Mouse (Mus musculus) heart, adult 11 months (tissue): Measurements from ENCODE around the gene Pi4k2b.

Experiments used
- DNase-seq: peaks from one replicate; pipeline ENCODE4 v3.0.0; 2022

Pi4k2b gene

DNA sequence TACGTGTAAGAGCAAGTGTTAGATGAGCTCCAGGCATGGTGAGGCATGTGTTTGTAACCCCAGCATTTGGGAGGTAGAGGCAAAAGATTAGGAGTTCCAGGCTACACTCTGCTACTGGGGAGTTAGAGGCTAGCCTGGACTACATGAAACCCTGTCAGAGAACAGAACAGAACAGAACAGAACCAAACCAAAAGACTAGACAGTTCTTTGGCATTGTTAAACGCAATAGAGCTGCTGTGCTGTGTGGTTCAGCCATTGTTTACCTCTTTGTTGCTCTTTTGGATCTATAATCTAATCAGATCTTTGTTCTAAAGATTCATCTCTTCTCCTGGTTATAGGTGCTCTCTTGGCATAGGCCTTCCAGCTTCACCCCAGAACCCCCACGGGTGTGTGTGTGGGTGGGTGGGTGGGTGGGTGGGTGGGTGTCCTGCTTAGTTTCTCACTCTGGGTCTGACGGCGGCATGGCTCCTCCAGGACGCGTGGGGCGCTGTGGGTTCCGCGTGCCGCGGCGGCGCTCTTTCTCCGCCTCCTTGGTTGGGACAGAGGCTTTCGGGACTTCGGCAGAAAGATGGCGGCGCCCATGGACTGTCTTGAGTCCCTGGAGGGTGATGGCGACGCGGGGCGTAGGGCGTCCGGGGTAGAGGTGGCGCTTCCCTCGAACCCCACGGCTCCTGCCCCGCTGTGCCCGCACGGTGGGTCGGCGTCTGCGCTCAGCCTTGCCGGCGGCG lies 41.3 kb downstream of the Pi4k2b start:
- peak; percentile 98 for DNase-seq

DNA sequence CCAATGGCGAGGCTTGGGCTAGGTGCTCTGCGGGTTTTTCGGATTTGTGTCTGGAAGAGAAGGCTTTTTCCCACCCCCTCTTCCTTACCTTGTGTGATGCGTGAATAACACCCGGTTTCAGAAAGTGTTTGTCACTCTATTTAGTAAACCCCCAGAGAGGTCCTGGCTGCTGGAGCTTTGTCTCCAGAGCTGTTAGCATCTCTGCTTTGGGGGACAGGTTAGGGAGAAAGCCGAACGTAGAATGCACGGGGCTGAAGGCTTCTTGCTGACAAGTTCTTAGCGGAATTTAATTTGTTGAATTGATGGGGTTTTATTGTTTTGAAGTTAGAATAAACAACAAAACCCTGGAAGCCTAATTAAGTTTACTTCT lies 41.9 kb downstream of the Pi4k2b start:
- DNase-seq, result no peak

DNA sequence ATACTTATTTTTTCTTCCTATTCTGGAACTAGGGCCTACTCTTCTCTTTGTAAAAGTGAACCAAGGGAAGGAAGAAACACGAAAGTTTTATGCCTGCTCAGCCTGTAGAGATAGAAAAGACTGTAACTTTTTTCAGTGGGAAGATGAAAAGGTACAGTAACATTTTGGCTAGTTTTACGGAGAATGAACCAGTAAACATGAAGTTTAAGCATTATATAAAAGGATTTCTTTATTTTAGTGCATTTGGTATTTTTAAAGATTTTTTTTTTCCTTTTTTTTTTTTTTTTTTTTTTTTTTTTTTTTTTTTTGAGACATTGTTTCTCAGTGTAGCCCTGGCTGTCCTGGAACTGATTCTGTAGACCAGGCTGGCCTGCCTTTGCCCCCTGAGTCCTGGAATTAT lies 42.6 kb downstream of the Pi4k2b start:
- DNase-seq, result peak; percentile 54

DNA sequence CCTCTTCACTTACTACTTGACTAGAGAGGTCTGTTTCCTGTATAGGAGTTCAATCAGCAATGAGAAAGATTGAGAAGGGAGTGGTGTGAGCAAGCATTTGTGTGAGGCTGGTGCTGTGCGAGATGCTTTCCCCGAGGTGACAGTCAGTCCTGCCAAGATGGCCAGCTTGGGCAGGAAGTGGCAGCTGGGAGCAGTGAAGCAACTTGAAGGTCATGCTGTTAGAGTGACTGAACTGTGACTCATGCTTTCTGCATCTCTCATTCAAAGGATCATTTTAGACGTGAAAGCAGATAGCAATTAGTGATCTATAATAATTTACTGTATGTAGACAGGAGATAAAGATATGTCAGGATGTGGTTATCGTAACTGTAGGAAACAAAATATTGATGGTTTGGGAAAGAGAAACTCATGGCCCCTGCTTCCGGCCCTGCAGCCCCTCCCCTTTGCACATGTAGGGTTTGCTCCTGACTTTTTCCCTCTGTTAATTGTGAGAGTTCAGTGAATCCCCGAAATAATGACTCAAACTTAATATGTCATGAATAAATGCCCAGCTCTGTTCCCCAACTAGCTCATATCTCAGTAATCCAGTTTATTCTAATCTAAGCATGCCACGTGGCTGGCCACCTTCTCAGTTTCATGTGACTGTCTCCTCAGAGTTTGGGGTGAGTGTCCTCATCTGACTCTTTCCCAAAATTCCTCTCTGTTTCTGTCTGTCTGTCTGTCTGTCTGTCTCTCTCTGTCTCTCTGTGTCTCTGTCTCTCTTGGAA lies 45.4 kb downstream of the Pi4k2b start:
- peak; percentile 77 for DNase-seq

DNA sequence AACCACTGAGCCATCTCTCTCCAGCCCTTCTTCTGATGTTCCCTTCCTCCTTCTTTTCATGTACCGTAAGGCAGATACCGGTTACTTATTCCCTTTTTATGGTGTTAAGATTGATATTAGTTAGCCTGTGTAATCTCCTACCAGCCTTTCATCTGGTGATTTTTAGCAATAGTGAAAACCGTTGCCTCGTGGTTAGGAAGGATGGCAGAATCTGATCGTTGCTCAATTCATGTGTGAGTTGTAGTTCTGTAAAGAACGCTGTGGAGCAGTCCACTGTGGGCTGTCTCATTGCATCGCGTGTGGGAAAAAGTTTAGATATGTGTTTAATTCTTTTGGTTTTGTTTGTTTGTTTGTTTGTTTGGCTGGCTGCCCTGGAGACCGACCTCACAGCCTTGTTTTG lies 51.9 kb downstream of the Pi4k2b start:
- peak; percentile 51 for DNase-seq

DNA sequence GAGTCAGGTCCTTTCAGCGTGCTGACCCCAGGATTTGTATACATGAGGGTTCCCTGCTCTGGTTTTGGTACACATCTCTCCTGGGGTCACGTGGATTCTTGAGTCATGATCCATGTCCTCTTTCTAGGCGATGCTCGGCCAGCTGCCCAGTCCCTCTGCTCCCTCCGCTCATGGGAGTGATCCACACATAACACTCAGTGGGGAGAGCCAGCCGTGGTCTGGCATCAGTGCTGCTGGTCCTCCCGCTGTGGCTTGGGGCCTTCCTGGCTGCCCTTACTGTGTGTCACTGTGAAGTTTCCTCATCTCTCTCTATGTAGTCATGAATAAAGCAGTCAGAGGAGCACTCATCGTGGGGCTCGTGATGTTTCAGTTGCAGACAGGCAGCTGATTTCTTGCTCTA lies 52.7 kb downstream of the Pi4k2b start:
- peak; percentile 87 for DNase-seq

DNA sequence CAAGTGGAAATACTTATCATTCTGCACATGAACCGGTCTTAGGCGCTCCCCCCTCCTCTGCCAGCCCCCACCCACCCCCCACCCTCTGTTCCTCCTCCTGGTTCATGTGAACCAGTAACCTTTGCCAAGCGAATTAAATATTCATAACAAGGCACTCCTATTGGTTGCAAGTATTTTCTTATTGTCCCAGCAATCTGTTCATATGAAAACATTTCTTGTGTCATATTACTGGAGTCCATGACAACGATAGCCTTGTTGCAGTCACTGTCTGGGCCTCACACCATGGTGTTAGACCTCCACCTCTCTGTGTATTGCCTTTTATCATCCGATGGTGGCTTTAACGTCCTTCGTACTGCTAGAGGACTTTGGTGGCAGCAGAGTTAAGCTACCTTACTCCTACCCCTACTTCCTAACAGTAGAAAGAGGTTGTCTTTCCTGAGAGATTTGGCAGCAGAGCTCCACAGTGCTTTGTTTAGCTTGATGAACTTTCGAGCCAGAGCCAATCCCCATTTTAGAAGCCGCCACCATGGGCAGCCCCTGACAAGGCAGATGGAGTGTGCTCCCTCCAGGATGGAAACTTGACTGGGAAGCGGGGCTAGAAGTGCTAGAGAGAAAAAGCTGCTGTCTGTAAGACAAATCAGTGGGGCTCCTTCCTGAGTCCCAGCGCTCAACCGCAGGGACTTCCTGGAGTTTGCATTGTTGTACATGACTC lies 58.1 kb downstream of the Pi4k2b start:
- DNase-seq, result peak; percentile 37

DNA sequence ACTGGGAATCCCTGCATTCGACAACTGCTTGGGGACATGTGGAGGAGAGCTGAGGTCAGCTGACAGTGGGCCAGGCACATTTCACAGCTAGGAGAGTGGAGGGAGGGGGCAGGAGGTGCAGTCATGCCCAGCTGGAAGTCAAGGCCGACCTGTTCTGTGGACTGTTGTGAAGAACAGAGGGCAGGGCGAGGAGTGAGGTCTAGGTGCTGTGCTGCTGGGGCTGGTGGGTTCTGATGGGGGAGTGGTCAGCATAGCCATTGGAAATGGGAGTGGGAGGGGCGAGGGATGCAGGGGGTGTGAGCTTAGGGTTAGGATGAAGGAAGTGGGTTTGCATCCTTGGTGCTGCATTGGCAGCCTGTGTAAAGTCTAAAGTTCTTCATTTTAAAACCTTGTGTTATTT lies 64.4 kb downstream of the Pi4k2b start:
- peak; percentile 87 for DNase-seq

DNA sequence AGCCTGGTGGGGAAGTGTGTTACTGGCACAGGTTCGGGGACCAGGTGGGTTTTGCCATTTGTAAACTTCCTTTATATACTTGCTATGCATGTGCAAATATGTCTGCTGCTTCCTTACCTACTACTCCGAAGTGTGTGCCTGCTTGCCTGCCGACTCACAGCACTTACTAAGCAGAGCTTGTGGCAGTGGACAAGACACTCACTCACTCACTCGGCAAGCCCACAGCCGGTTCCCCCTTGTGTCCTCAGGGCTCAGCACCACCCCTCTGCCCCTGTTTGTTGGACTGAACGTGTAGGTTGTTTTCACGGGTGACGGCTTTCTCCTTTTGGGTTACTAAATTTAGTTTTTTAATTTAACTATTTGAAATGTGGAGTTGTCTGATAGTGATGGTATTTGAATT lies 65.0 kb downstream of the Pi4k2b start:
- DNase-seq, result peak; percentile 72

DNA sequence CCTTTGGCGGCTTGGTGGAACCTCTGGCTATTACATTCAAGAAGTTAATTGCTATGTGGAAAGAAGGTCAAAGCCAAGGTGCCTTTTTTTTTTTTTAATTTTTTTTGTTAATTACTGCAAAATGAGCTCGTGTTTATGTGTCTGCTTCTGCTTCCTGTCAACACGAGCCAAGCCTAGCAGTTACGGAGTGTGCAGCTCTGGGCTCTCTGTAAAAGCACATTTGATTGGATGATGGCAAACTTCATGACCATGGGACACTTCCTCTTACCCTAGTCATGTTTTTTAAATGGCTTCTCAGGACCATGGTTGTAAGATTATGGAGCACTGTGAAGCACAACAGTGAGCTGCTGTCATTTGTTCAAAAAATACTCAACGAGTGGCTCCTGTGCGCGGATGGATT lies 65.7 kb downstream of the Pi4k2b start:
- DNase-seq, result peak; percentile 49

DNA sequence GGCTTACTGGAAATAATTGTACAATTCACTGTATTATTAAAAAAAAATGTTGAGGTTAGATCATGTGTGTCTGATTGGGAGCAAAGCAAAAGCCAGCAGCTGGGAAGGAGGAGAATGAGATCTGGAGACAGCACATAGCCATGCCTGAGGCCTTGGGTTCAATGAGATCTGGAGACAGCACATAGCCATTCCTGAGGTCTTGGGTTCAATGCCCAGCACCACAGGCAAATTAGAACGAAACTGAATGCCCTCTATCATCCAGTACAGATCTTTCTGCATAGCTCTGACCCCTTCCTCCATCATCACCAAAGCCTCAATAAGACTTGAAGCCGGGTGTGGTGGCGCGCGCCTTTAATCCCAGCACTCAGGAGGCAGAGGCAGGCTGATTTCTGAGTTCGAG lies 69.1 kb downstream of the Pi4k2b start:
- DNase-seq, result peak; percentile 73

DNA sequence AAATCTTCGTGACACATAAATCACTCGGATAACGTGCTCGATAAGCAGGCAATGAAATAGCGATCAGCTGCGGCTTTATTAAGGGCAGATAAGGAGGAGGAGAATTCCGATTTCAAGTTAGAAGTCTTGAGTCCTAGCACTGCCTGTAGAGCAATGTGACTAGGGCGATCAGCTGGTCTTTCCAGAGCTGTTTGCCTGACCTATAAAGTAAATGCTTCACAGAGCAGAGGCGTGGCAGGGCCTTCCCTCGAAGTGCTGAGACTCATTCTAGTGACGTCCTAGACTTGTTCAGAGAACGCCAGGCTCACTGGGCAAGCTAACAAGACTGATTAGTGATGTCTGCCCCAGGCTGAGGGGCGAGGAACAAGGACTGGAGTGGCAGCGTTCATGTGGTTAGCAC lies 69.7 kb downstream of the Pi4k2b start:
- DNase-seq, result peak; percentile 52

DNA sequence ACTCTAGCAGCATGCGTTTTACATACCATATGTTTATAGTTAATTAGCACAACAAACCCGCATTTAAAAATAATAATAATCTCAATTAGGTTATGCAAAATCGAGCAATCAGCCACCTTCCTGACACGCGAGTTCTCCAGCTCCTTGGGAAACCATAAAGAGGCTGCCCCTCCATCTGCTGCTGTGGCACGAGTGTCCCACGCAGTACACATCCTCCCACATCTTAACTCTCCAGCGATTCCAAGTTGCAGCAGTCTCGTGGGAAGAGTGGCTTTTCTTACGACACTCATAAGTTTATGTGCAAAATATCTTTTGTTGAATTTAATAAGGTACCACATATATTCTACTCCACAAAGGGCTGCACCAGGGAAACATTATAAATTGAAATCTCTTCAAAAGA lies 71.1 kb downstream of the Pi4k2b start:
- DNase-seq, result peak; percentile 19

DNA sequence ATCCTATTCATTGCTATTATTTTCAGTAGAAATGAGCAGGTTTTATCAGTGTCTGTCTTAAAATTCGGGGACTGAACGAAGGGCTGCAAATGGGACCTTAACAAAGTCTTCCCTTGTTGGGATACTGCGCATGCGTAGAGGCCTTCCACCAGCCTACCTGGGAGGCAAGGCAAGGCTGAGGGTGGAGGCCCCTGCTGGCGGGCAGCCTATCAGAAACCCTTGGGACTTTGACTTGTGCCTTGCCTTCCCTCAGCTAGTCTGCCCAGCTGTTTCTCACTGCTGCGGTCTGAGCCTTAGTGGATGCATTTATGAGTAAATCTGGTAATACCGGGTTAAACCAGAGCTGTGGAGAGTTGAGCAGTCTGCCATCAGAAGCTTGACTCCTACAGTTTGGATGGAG lies 71.9 kb downstream of the Pi4k2b start:
- peak; percentile 78 for DNase-seq

DNA sequence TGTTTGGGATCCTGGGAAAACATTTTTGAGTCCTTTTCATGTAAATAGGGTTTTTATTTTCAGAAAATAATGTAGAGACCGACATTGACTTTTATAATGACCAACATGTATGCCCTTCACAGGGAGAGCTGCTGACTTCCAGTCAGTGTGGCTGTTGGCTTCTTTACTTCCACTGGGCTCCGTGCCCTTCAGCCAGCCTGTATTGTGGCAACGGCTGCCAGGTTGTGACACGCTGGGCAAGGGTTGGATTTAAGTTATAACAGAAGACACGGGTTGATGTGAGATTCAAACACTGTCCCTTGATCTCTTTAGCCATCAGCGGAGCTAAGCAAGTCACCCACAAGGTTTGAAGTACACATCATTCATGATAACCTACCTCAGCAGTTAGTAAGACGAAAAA lies 77.3 kb downstream of the Pi4k2b start:
- DNase-seq, result peak; percentile 51
